Mouse (Mus musculus) liver, embryonic 14.5 days (tissue): ENCODE results near the gene Tbc1d20. TPM values are rescaled to one million over a fixed set of nuclear protein-coding genes. Genes with fewer than 3 reads are reported as not detected.
A peak's percentile ranks its signal among the peaks of the same experiment; 100 is the strongest.

Experiments
- ATAC-seq: fragments of 200-750 bp; cut with Nextera tagmentation; 2 replicates; pipeline ENCODE4 v1.8.0; 2017; ENCODE audit warnings: moderate number of reproducible peaks, mild to moderate bottlenecking, moderate library complexity; ENCODE audit not compliant: insufficient read depth
- DNase-seq, 3 experiments: peaks; one replicate each; pipeline ENCODE4 v3.0.0-alpha.2; 2012 to 2013; ENCODE audit warnings: low read depth in 3 of 3, low spot score in 3 of 3
- H3K27ac ChIP-seq: fragments of 300-500 bp; sonication (generic); 2 replicates; pipeline ENCODE4 v1.5.1; 2014; ENCODE audit warnings: moderate library complexity, mild to moderate bottlenecking, control low read depth, inconsistent platforms
- H3K27me3 ChIP-seq: fragments of 300-500 bp; sonication (generic); 2 replicates; pipeline ENCODE4 v1.6.1; 2014; ENCODE audit warnings: mild to moderate bottlenecking, low read length, moderate library complexity; ENCODE audit not compliant: control insufficient read depth, insufficient read depth
- H3K36me3 ChIP-seq: fragments of 300-500 bp; sonication (generic); replicated peaks from 2 replicates; pipeline ENCODE4 v1.6.1; 2014; ENCODE audit warnings: low read depth; ENCODE audit not compliant: control insufficient read depth, insufficient read depth
- H3K4me1 ChIP-seq, 2 experiments: fragments of 200-500 bp in 1 of 2; fragments of 300-500 bp in 1 of 2; sonication (generic) in 1 of 2; replicated peaks; 2 replicates each; pipeline ENCODE4 v1.6.1; 2012 to 2014; ENCODE audit warnings: antibody characterized with exemption in 1 of 2, inconsistent platforms in 1 of 2, low read length in 1 of 2; ENCODE audit not compliant: control insufficient read depth in 2 of 2, insufficient read depth in 2 of 2
- H3K4me2 ChIP-seq: fragments of 300-500 bp; sonication (generic); 2 replicates; pipeline ENCODE4 v1.6.1; 2014; ENCODE audit warnings: low read depth, mild to moderate bottlenecking, control low read depth, moderate library complexity
- H3K4me3 ChIP-seq, 2 experiments: fragments of 200-500 bp in 1 of 2; fragments of 300-500 bp in 1 of 2; sonication (generic) in 1 of 2; 2 replicates each; pipeline ENCODE4 v1.5.1; 2012 to 2014; ENCODE audit warnings: low read depth in 2 of 2, low read length in 2 of 2, mild to moderate bottlenecking in 2 of 2, control low read depth in 1 of 2, inconsistent platforms in 1 of 2, moderate library complexity in 1 of 2; ENCODE audit not compliant: insufficient read depth in 1 of 2
- H3K9ac ChIP-seq: fragments of 300-500 bp; sonication (generic); replicated peaks from 2 replicates; pipeline ENCODE4 v1.6.1; 2014; ENCODE audit warnings: mild to moderate bottlenecking, control low read depth, moderate library complexity
- H3K9me3 ChIP-seq: fragments of 300-500 bp; sonication (generic); 2 replicates; pipeline ENCODE4 v1.6.1; 2016; ENCODE audit warnings: low read length, mixed read lengths; ENCODE audit not compliant: control insufficient read depth
- CTCF ChIP-seq: IDR thresholded peaks from 2 replicates; pipeline ENCODE4 v1.5.1; 2016; ENCODE audit warnings: antibody characterized with exemption, low read depth, control low read depth
- EP300 ChIP-seq: IDR thresholded peaks from 2 replicates; pipeline ENCODE4 v1.6.1; 2016; ENCODE audit warnings: antibody characterized with exemption, low read depth
- WGBS: fragments of 180-500 bp; shearing (Covaris S2); extraction: QIAGEN DNeasy Blood & Tissue Kit; methylation state at CpG from one replicate; pipeline ENCODE4 v1.1.7; 2014; ENCODE audit not compliant: insufficient replicate concordance; 5-methylcytosine and 5-hydroxymethylcytosine counted together
- polyA plus RNA-seq, 2 experiments: library from polyadenylated mRNA; depleted of rRNA in 1 of 2; stranded (reverse) in 1 of 2; unstranded in 1 of 2; fragments of >200 nt; fragmentation: Nextera tagmentation in 1 of 2; extraction: Ambion mirVana in 1 of 2; gene quantifications; 2 replicates each; pipeline versions ENCODE4 v1.2.1 to v1.2.3; 2012 to 2014

The Tbc1d20 gene
- polyA plus RNA-seq, 2 experiments = 5.3 to 9.5 TPM

DNA sequence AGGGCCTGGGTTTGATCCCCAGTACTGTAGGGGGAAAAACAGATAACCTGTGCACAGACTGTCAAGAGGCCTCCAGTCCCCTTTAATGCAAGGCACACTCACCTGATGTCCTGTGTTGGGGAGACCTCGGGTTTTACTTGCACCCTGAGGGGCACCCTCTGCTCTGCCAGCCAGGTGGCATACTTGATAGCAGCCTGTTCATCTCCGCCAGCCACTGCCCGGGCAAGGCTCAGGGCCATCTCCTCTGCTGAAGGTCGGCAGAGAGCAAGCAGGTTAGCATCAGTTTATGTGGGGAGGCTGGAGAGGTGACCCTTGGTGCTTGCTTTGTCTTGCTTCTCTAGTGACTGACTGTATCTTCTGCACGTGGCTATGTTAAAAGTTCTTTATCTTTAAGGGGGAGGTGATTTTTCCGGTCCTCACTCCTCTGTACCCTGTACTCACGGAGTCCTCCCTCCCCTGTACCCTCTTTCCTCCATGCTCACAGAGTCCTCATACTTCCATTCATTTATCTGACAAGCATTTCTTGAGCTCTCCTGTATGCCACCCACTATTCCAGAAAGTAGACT is 37.3 kb downstream of the Tbc1d20 start:
- H3K27me3 ChIP-seq = no peaks in the 10 kb centered on the region
- WGBS = 11% methylated on average over 7 of the region's 7 CpGs
- no peaks in the 10 kb centered on the region for H3K9me3 ChIP-seq
- peak; percentile 35 for TF ChIP-seq CTCF
- TF ChIP-seq EP300 = 0 out of 2 replicates have a peak, but pooled peaks have one; percentile 6
- no peak for DNase-seq
- no peak for ATAC-seq
- H3K4me1 ChIP-seq = peaks cover 8 to 11% of the 10 kb centered on the region in 2 experiments
- H3K4me2 ChIP-seq = peak overlapping the region; percentile 94
- H3K9ac ChIP-seq = peak overlapping the region; percentile 88
- H3K36me3 ChIP-seq = peaks cover 8% of the 10 kb centered on the region
- peak overlapping the region; percentile 93 for H3K27ac ChIP-seq
- H3K4me3 ChIP-seq = peak overlapping the region; percentile 92 to 98

- WGBS = under 1% methylated on average over 52 of the region's 54 CpGs
- Histone ChIP-seq H3K36me3 (peaks cover 2% of the 10 kb centered on the region), H3K27me3 (no peaks in the 10 kb centered on the region), H3K9ac (peak within 1 kb of the TSS; percentile 88), H3K4me1 (peaks cover 8 to 11% of the 10 kb centered on the region in 2 experiments), H3K4me3 (peak within 1 kb of the TSS; percentile 92 to 98), H3K9me3 (no peaks in the 10 kb centered on the region), H3K4me2 (peak within 1 kb of the TSS; percentile 94), H3K27ac (peak within 1 kb of the TSS; percentile 93)
- TF ChIP-seq CTCF = no peak; the same call in 1 of the 2 replicates
- no peak for TF ChIP-seq EP300
- ATAC-seq (peak; percentile 94), DNase-seq (peak; percentile 84 to 87 (median 86))
Measured at GRCm38 (mm10) chr2:152332101-152332825, 38.6 kb downstream of the Tbc1d20 start, which contains the start of gene Rbck1. Gene Rbck1 (minus strand): TSS chr2:152332653.

DNA sequence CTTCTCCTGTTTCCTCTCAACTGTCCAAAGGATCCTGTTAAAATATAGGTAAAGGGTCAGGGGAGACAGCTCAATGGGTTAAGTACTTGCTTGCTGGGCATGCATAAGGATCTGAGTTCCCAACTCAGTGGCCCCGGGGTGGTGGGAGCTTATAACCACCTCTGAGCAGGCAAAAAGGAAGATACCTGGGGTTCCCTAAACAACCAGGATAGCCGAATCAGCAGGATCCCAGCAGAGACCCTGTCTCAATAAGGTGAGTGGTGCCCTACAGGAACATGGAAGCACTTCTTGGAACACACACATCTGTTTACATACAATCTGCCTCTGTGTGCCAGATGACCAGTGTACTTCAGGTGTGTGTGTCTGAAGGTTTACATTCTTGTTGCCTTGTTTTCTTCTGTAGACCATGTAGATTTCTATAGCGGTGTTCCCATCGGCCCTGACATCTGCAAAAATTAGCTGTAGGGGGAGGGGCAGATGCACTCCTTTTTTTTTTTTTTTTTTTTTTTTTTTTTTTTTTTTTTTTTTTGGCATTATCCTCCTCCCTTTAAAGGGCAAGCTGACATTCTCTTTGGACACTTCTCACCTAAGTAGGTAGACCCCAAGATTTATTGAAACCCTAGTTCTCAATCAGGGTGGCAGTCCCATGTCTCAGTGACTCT is 39.8 kb downstream of the Tbc1d20 start:
- no peak overlapping the region for H3K9ac ChIP-seq
- no peak for DNase-seq
- WGBS = 70% methylated on average over 4 of the region's 4 CpGs

DNA sequence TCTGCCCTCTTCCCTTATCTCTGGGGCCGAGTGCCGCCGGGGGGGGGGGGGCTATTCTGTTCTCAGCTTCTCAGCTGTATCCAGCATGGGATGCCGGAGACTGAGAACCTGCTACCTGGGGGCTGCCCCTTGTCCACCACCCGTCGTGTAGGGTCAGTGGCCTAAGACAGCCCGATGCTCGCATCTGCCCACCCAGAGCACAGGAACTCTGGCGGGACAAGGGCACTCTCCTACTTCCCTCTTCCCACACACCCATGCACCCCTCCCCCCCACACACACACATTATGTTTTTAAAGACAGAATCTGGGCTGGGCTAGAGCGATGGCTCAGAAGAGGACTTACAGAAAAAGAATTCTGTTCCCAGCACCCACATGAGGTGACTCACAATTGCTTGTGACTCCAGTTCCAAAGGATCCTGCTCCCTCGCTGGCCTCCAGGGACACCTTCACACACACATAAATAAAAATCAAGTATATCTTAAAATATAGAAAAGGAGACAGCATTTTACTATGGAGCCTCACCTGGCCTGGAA is 41.7 kb downstream of the Tbc1d20 start:
- Histone ChIP-seq H3K9me3 (no peaks in the 10 kb centered on the region), H3K27me3 (no peaks in the 10 kb centered on the region), H3K4me2 (no peak overlapping the region), H3K4me3 (no peak overlapping the region), H3K9ac (no peak overlapping the region), H3K27ac (no peak overlapping the region), H3K4me1 (peaks cover 8 to 11% of the 10 kb centered on the region in 2 experiments), H3K36me3 (no peaks in the 10 kb centered on the region)
- ATAC-seq = no peak
- 24% methylated on average over 10 of the region's 11 CpGs for WGBS
- DNase-seq = no peak
- TF ChIP-seq EP300 = no peak
- no peak for TF ChIP-seq CTCF

More for the DNA sequence above, 39.8 kb downstream of the Tbc1d20 start:
- no peak for TF ChIP-seq CTCF
- TF ChIP-seq EP300 = no peak
- no peak overlapping the region for H3K27ac ChIP-seq
- ATAC-seq = no peak
- H3K4me2 ChIP-seq = peak overlapping the region; percentile 94
- no peak overlapping the region for H3K4me3 ChIP-seq
- peaks cover 8 to 11% of the 10 kb centered on the region in 2 experiments for H3K4me1 ChIP-seq
- no peaks in the 10 kb centered on the region for H3K9me3 ChIP-seq
- H3K27me3 ChIP-seq = no peaks in the 10 kb centered on the region
- H3K36me3 ChIP-seq = no peaks in the 10 kb centered on the region; the same call in none of the 2 replicates
